Mouse (Mus musculus): ENCODE measurements around the gene Ak7. TPM values are rescaled to one million over a fixed set of nuclear protein-coding genes. Genes with fewer than 3 reads are reported as not detected.

Ak7 gene
- total and polyA plus RNA-seq, 3 experiments = 0.13 to 0.51 (median 0.24) TPM

DNA sequence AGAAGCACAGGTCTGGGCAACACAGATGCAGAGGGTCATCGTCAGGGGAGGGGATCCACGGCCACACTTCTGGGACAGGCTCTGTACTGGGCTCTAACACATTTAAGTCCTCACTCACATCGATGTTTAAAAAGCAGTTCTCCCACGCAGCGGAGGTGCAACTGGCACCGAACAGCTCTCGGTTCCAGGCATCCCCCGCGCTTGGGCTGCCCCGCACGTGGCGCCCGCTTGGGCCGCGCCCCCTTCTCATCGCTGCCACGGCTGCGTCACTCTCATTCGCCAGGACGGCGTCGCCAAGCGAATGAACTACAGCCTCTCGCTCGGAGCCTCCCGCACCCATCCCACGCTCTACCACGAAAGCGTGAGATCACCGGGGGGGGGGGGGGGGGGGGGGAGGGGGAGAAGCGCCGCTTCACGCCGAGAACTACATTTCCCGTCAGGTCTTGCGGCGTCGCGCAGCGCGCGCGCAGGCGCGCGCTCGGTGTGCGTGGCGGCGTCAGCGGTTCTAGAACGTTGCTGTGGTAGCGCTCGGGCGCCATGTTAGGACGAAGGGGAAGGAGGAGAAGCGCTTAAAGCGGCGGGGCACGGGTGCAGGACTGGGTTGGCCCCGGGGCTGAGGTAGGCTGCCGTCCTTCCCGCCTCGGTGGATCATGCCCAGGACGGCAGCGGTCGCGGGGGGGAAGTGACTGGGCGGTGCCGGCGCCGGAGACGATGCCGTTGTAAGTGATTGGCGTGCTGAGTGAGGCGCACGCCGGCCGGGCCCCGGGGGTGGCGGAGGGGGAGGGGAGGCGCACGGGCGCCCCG is 78.6 kb downstream of the Ak7 start, which contains the start of gene Papola (continued):
- TF ChIP-seq USF2 (conservative IDR thresholded peaks at IDR 0.05; ENCODE audit: low read depth, low read length) (no peak), MEF2A (IDR thresholded peaks at IDR 0.05; ENCODE audit: borderline replicate concordance, low read depth, low read length) (peak; percentile 9), MAFK (IDR thresholded peaks at IDR 0.05; ENCODE audit: insufficient replicate concordance, low read length) (no peak), PAX5 (IDR thresholded peaks at IDR 0.05; ENCODE audit: low read length) (no peak), SIN3A (IDR thresholded peaks at IDR 0.05; ENCODE audit: low read length) (peak; percentile 83), ZKSCAN1 (IDR thresholded peaks at IDR 0.05; ENCODE audit: borderline replicate concordance, low read depth, low read length) (no peak), ELF1 (IDR thresholded peaks at IDR 0.05; ENCODE audit: low read depth, low read length) (no peak), USF1 (IDR thresholded peaks at IDR 0.05; ENCODE audit: low read depth, low read length) (peak; percentile 28; the same call in 1 of the 2 replicates), TCF12 (IDR thresholded peaks at IDR 0.05; ENCODE audit: low read depth, low read length) (peak; percentile 44), ZMIZ1 (IDR thresholded peaks at IDR 0.05; ENCODE audit: low read depth, low read length) (peak; percentile 78), MXI1 (IDR thresholded peaks at IDR 0.05; ENCODE audit: low read depth, low read length) (peak; percentile 98), CHD1 (IDR thresholded peaks at IDR 0.05; ENCODE audit: low read depth, low read length) (no peak; the same call in 1 of the 2 replicates), JUND (conservative IDR thresholded peaks at IDR 0.05; ENCODE audit: low read depth, low read length) (no peak), ZNF384 (IDR thresholded peaks at IDR 0.05; ENCODE audit: low read depth, low read length) (no peak), NELFE (IDR thresholded peaks at IDR 0.05; ENCODE audit: low read depth, low read length) (peak; percentile 74), CTCF (conservative IDR thresholded peaks at IDR 0.05 in 1 of 2, IDR thresholded peaks at IDR 0.05 in 1 of 2; ENCODE audit: low read depth in 2 of 2, low read length in 2 of 2) (no peak), SMC3 (IDR thresholded peaks at IDR 0.05; ENCODE audit: low read depth, low read length) (no peak)

GRCm38 (mm10) chr12:105785000-105785774 is 79.4 kb downstream of the Ak7 start:
- Histone ChIP-seq H3K4me1 (ENCODE audit: control insufficient read depth in 1 of 2, insufficient read depth in 2 of 2) (peaks cover 0 to 36% of the 10 kb centered on the region in 2 experiments; a peak in 2 of 4 replicates), H3K9me3 (replicated peaks; ENCODE audit: low read length) (no peaks in the 10 kb centered on the region), H3K4me2 (ENCODE audit: insufficient read depth, low read depth, poor library complexity, severe bottlenecking) (peak overlapping the region; percentile 100), H3K27ac (ENCODE audit: insufficient read depth, low read depth) (peak overlapping the region; percentile 98), H3K79me2 (replicated peaks; ENCODE audit: control insufficient read depth, extremely low read depth, insufficient read depth, poor library complexity, severe bottlenecking) (peaks cover 53% of the 10 kb centered on the region), H3K36me3 (replicated peaks in 1 of 2; ENCODE audit: control insufficient read depth in 1 of 2, insufficient read depth in 1 of 2, low read length in 1 of 2) (peaks cover 0 to 27% of the 10 kb centered on the region in 2 experiments), H3K9ac (ENCODE audit: insufficient read depth, low read depth) (peak overlapping the region; percentile 99), H3K4me3 (replicated peaks in 1 of 3; ENCODE audit: low read depth in 2 of 3, low read length in 2 of 3, poor library complexity in 1 of 3) (peak overlapping the region; percentile 64 to 96 (median 82)), H3K27me3 (replicated peaks) (no peaks in the 10 kb centered on the region)
- TF ChIP-seq POLR2A (IDR thresholded peaks at IDR 0.05; ENCODE audit: low read depth, low read length) (no peak; the same call in 1 of the 2 replicates), UBTF (IDR thresholded peaks at IDR 0.05; ENCODE audit: low read depth, low read length) (peak; percentile 74; the same call in 1 of the 2 replicates), ELF1 (IDR thresholded peaks at IDR 0.05; ENCODE audit: low read depth, low read length) (peak; percentile 80), SIN3A (IDR thresholded peaks at IDR 0.05; ENCODE audit: low read length) (0 out of 2 replicates have a peak, but pooled peaks have one; percentile 8), MAZ (IDR thresholded peaks at IDR 0.05; ENCODE audit: low read depth, low read length) (no peak), NELFE (IDR thresholded peaks at IDR 0.05; ENCODE audit: low read depth, low read length) (0 out of 2 replicates have a peak, but pooled peaks have one; percentile 9)
- in situ Hi-C loops (cut with MboI; ENCODE audit: low pct_ligation_motif_present, low pct_unique_long_range_greater_than_20kb, low sequenced_read_pairs) = no loop called here
- dilution Hi-C loops (cut with MboI; ENCODE audit: extremely low pct_ligation_motif_present, extremely low pct_unique_long_range_greater_than_20kb, low sequenced_read_pairs) = no loop called here
- peak; percentile 55 for DNase-seq (ENCODE audit: extremely low read depth)
